Comparison of ENCODE assay signal across 17 mouse cellular contexts in the genomic region with DNA sequence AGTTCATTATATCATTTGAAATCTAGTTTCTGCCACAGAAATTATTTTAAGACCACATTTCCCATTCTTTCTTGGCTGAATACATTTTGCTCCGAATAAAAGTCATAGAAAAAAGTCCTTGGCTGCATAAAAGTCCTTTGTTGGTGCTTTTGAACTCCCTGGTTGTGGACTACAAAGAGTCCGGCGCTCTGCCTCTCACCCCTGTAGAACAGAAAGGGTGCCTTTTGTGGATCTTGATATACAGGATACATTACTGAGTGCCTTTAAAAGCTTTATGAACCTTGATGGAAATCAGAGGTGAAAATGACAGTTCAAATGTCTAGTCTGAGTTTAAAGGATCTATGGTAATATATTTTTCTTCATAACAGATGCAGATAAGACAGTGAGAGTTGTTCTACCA.
"Had no signal": no experiment of that assay in that cellular context is flagged by ENCODE, and none has a peak within 500 bp of the region (broad histone marks: within the 10 kb centered on the region; RNA-seq: fewer than 3 reads in every experiment).

No protein-coding gene starts in this region.

- H3K9ac ChIP-seq: lung, embryonic 14.5 days; midbrain, embryonic 12.5 days; neural tube, embryonic 13.5 days; neural tube, embryonic 15.5 days had no signal

- H3K4me3 ChIP-seq: midbrain, embryonic 10.5 days; midbrain, embryonic 12.5 days; myocyte; neural tube, embryonic 13.5 days; neural tube, embryonic 15.5 days had no signal

- H3K27ac ChIP-seq: midbrain, embryonic 10.5 days; midbrain, embryonic 12.5 days; neural tube, embryonic 13.5 days; neural tube, embryonic 15.5 days had no signal

- H3K4me2 ChIP-seq: lung, embryonic 14.5 days; midbrain, embryonic 12.5 days; neural tube, embryonic 13.5 days; neural tube, embryonic 15.5 days had no signal

- H3K36me3 ChIP-seq: midbrain, embryonic 10.5 days; midbrain, embryonic 12.5 days; neural tube, embryonic 13.5 days; neural tube, embryonic 15.5 days had no signal

- H3K9me3 ChIP-seq: midbrain, embryonic 10.5 days; midbrain, embryonic 12.5 days; neural tube, embryonic 13.5 days; neural tube, embryonic 15.5 days had no signal

- H3K4me1 ChIP-seq: midbrain, embryonic 10.5 days; midbrain, embryonic 12.5 days; neural tube, embryonic 13.5 days; neural tube, embryonic 15.5 days had no signal

- H3K27me3 ChIP-seq: midbrain, embryonic 12.5 days; neural tube, embryonic 13.5 days; neural tube, embryonic 15.5 days had no signal

- DNase-seq: lung, adult 18-20 months; lung, embryonic 14.5 days; lung, postnatal 10 days; lung, postnatal 4 days; retina, postnatal 1 day; right cerebral cortex, adult 18-20 months; right cerebral cortex, postnatal 25 days; right cerebral cortex, postnatal 4 days; spleen, adult 18-20 months; thymus, adult 18-20 months; thymus, postnatal 14 days; thymus, postnatal 36 days had no signal
